ENCODE assay signal across 8 mouse cellular contexts in genomic region chr2:79774372-79774771, GRCm38 (mm10).
A peak's percentile ranks its signal among the peaks of the same experiment; 100 is the strongest.
DNase-seq lines count a peak whose midpoint lies in the region; ATAC-seq and TF ChIP-seq lines count a peak whose summit lies in the region.

No protein-coding gene starts in this region.

- no peak overlapping the region for H3K4me3 ChIP-seq in CH12.LX (replicated peaks in 1 of 3; ENCODE audit: low read depth in 2 of 3, low read length in 2 of 3, poor library complexity in 1 of 3)
- H3K4me3 ChIP-seq in lung, embryonic 16.5 days (ENCODE audit: low read length): no peak overlapping the region

- ATAC-seq in erythroid progenitor cell, adult 5-6 weeks (replicated peaks; ENCODE audit: low FRiP score, poor library complexity, severe bottlenecking): peak; percentile 52; the same call in 1 of the 2 replicates
- peak; percentile 97 for ATAC-seq in lung, embryonic 16.5 days (ENCODE audit: low read depth)

- no peaks in the 10 kb centered on the region for H3K9me3 ChIP-seq in CH12.LX (replicated peaks; ENCODE audit: low read length)
- 0 out of 2 replicates have a peak, but pooled peaks cover 2% of the 10 kb centered on the region for H3K9me3 ChIP-seq in lung, embryonic 16.5 days (ENCODE audit: control insufficient read depth, low read length)

- intact Hi-C loops in heart, postnatal 36 days (cut with DNase I): loop anchor here (1.0 to 5.0 kb wide), 2 partner anchors 127 to 262 kb away; no protein-coding TSS in a partner anchor

- DNase-seq in CH12.LX (ENCODE audit: extremely low read depth): peak; percentile 82
- DNase-seq in adrenal gland, postnatal 36 days: peak; percentile 63 to 79
- DNase-seq in heart, postnatal 36 days: peak; percentile 69 to 77
- peak; percentile 30 to 89 for DNase-seq in layer of hippocampus, adult 18-20 months (ENCODE audit: low spot score in 2 of 2)
- DNase-seq in ovary, postnatal 36 days (ENCODE audit: low spot score): peak; percentile 39
- DNase-seq in urinary bladder, postnatal 14 days (ENCODE audit: low spot score): peak; percentile 82

- TF ChIP-seq RAD21 in CH12.LX (IDR thresholded peaks at IDR 0.05; ENCODE audit: low read depth, low read length): peak; percentile 89

- no peak overlapping the region for H3K9ac ChIP-seq in CH12.LX (ENCODE audit: insufficient read depth, low read depth)
- no peak overlapping the region for H3K9ac ChIP-seq in lung, embryonic 16.5 days (ENCODE audit: low read length)

- no peaks in the 10 kb centered on the region; a peak in 2 of 4 replicates for H3K4me1 ChIP-seq in CH12.LX (ENCODE audit: control insufficient read depth in 1 of 2, insufficient read depth in 2 of 2)
- no peaks in the 10 kb centered on the region for H3K4me1 ChIP-seq in lung, embryonic 16.5 days (replicated peaks; ENCODE audit: control insufficient read depth, insufficient read depth, low read length)

- in situ Hi-C loops in CH12.LX (cut with MboI; ENCODE audit: low pct_ligation_motif_present, low pct_unique_long_range_greater_than_20kb, low sequenced_read_pairs): loop anchor here (10.0 to 25.0 kb wide), 3 partner anchors 270 to 837 kb away; no protein-coding TSS in a partner anchor

- H3K27ac ChIP-seq in CH12.LX (ENCODE audit: insufficient read depth, low read depth): no peak overlapping the region
- H3K27ac ChIP-seq in lung, embryonic 16.5 days (ENCODE audit: low read length): no peak overlapping the region

- under 1% methylated on average over 5 of the region's 5 CpGs for WGBS in lung, embryonic 16.5 days

- peak; percentile 72 to 88 for TF ChIP-seq CTCF in CH12.LX (conservative IDR thresholded peaks at IDR 0.05 in 1 of 2, IDR thresholded peaks at IDR 0.05 in 1 of 2; ENCODE audit: low read depth in 2 of 2, low read length in 2 of 2)

- no peak for TF ChIP-seq EP300 in CH12.LX (IDR thresholded peaks at IDR 0.05; ENCODE audit: low read length)

- no peaks in the 10 kb centered on the region for H3K27me3 ChIP-seq in CH12.LX (replicated peaks)
- H3K27me3 ChIP-seq in lung, embryonic 16.5 days (ENCODE audit: control insufficient read depth, insufficient read depth, low read depth, low read length): no peaks in the 10 kb centered on the region

- H3K79me2 ChIP-seq in CH12.LX (replicated peaks; ENCODE audit: control insufficient read depth, extremely low read depth, insufficient read depth, poor library complexity, severe bottlenecking): no peaks in the 10 kb centered on the region

- H3K4me2 ChIP-seq in CH12.LX (ENCODE audit: insufficient read depth, low read depth, poor library complexity, severe bottlenecking): no peak overlapping the region
- no peak overlapping the region for H3K4me2 ChIP-seq in lung, embryonic 16.5 days (ENCODE audit: low read depth, low read length)

- no peak for TF ChIP-seq POLR2A in CH12.LX (IDR thresholded peaks at IDR 0.05; ENCODE audit: low read depth, low read length)

- no peaks in the 10 kb centered on the region for H3K36me3 ChIP-seq in CH12.LX (replicated peaks in 1 of 2; ENCODE audit: control insufficient read depth in 1 of 2, insufficient read depth in 1 of 2, low read length in 1 of 2)
- H3K36me3 ChIP-seq in lung, embryonic 16.5 days (ENCODE audit: control insufficient read depth, insufficient read depth, low read length): no peaks in the 10 kb centered on the region

- dilution Hi-C loops in CH12.LX (cut with MboI; ENCODE audit: extremely low pct_ligation_motif_present, extremely low pct_unique_long_range_greater_than_20kb, low sequenced_read_pairs): no loop called here

TF ChIP-seq in CH12.LX, 34 proteins besides CTCF, POLR2A, EP300 and RAD21:
- peak; percentile 70 for TF ChIP-seq ZC3H11A (IDR thresholded peaks at IDR 0.05; ENCODE audit: low read depth, low read length)
- TF ChIP-seq ZKSCAN1 (IDR thresholded peaks at IDR 0.05; ENCODE audit: borderline replicate concordance, low read depth, low read length): no peak
- no peak for TF ChIP-seq CHD2 (IDR thresholded peaks at IDR 0.05; ENCODE audit: low read length)
- no peak for TF ChIP-seq ZMIZ1 (IDR thresholded peaks at IDR 0.05; ENCODE audit: low read depth, low read length)
- TF ChIP-seq SMC3 (IDR thresholded peaks at IDR 0.05; ENCODE audit: low read depth, low read length): peak; percentile 89
